Mouse (Mus musculus): ENCODE data around the gene Hemk1.

- TF ChIP-seq POLR2A (IDR thresholded peaks at IDR 0.05; ENCODE audit: control insufficient read depth, extremely low read depth, insufficient read depth, low read length, poor library complexity) (no peak), CTCF (IDR thresholded peaks at IDR 0.05; ENCODE audit: borderline replicate concordance, control insufficient read depth, extremely low read depth, insufficient read depth, low read length, poor library complexity) (no peak)
Observed at GRCm38 (mm10) chr9:107381723-107382122, 43.6 kb upstream of the Hemk1 start.

Data from thymus, adult 2 months (tissue).